Mouse (Mus musculus) lung, adult 18-20 months (tissue): ENCODE data around the gene Zbtb37.
A peak's percentile ranks its signal among the peaks of the same experiment; 100 is the strongest.
"Not testable (repeated sequence)": the region's sequence is repeated elsewhere in the genome, so short reads cannot be mapped to it uniquely, and the experiment has no call there.

Experiments used
- DNase-seq, 2 experiments: peaks; one replicate each; pipeline ENCODE4 v3.0.0; 2022; ENCODE audit warnings: mixed read lengths in 2 of 2

Zbtb37 gene

DNA sequence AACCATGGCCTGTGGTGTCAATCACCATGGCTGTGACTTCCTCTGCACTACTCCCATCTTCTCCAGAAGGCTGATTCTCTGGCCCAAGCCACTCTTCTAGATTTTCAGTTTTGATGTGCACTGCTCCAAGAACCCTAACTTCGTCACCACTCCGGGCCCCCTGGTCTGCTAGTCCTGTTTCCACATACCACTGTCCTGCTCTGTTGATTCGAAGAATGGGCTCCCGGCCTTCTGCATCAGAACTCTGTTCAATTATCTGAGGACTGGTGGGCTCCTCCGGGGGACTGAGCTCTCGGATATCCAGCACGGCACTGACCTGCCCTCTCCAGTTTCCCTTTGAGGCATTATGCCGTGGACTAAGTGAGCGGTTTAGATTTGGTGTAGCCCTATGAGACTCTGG, 2.8 kb downstream of the Zbtb37 start:
- DNase-seq, result no peak

DNA sequence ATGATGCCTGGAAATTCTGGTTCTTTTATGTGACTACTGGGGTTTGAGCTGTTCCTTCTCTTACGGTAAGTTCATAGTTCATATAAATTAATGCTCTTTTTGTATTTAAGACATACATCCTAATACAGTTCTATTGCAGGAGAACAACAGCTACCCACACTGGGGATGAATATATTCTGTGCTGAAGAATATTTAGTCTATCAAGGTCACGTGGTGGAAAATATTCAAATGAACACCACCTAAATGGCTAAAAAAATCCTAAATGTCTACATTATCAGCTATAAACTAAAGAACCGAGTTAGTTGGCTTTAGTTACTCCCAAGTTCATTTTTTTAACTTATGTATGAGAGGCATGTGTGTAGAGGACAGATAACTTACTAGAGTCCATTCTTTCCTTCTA, 4.6 kb downstream of the Zbtb37 start:
- DNase-seq, result no peak

DNA sequence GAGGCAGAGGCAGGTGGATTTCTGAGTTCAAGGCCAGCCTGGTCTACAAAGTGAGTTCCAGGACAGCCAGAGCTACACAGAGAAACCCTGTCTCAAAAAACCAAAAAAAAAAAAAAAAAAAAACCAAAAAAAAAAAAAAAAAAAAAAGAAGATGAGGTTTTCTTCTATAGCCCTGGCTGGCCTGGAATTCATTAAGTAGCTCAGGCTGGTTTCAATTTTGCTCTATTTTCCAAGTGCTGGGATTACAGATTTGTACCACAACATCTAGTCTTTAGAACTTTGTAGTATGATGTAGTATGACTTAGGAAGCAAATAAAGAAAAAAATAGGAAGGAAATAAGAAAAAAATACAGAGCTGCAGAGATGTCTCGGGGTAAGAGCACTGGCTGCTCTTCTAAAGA, 6.2 kb downstream of the Zbtb37 start:
- DNase-seq, result not testable (repeated sequence)

GRCm38 (mm10) chr1:161027196-161027595, 7.5 kb downstream of the Zbtb37 start:
- no peak for DNase-seq

DNA sequence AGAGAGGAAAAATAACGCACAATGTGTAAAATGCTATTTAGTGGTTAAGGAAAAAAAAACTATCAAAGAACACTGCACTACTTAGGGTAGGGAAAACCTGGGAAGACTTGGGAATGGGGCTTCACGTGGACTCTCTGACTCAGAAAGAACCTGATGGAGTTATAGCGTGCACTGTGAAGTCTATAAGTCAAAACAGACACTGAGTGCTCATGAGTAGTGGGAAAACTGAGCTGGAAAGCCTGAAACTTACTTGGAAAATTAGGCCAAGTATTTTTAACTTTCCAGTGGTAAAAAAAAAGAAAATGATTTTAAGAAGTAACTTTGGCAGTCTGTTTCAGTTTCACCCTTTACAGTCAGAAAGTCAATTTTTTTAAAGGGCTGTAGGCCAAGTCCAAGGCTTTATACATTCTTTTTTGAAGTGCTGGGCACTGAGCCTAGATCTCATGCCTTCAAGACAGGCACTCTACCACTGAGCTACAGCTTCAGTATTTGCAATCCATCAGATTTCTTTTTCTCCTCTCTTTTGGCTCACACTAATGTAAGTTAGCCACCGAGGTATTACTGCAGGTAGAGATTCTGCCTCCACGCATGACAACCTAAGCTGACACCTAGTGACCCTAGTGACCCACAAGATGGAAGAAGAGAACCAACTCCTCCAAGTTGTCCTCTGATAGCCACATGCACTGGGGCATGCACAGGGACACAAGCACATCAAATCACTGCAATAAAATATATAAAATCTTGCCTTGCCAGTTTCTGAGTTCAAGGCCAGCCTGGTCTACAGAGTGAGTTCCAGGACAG, 9.0 kb downstream of the Zbtb37 start:
- peak in 1 of 2 experiments; percentile 17 for DNase-seq

- DNase-seq, result no peak
Measured at GRCm38 (mm10) chr1:161020051-161020450, 14.6 kb downstream of the Zbtb37 start.

GRCm38 (mm10) chr1:161016378-161016777, 18.3 kb downstream of the Zbtb37 start:
- DNase-seq, result no peak

GRCm38 (mm10) chr1:161010436-161010835, 24.2 kb downstream of the Zbtb37 start:
- no peak for DNase-seq

- no peak for DNase-seq
Measured at GRCm38 (mm10) chr1:161008038-161008437, 26.6 kb downstream of the Zbtb37 start.

GRCm38 (mm10) chr1:161006471-161006870, 28.2 kb downstream of the Zbtb37 start:
- DNase-seq, result no peak

GRCm38 (mm10) chr1:161005526-161005925, 29.1 kb downstream of the Zbtb37 start:
- no peak for DNase-seq

DNA sequence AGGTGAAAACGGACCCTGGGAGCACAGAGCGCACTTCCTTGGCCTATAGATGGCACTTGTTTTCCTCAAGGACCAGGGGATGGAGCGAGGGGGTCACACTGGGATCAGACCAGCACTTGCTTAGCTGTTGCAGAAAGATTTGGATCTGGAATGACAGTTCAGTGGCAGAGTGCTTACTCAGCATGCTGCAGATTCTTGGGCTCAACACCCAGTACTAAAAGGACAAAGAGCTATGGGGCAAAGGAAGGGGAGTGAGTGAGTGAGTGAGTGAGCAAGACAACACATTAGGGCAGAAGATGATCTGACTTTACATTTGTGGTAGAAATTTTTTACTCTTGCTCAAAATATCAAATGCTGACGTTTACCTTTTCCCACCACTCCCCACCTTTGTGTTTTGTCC, 29.7 kb downstream of the Zbtb37 start:
- DNase-seq, result no peak

GRCm38 (mm10) chr1:160993851-160994250, 40.8 kb downstream of the Zbtb37 start:
- no peak for DNase-seq

- DNase-seq, result no peak
Measured at GRCm38 (mm10) chr1:160989395-160989794, 45.3 kb downstream of the Zbtb37 start.

GRCm38 (mm10) chr1:160986881-160987635, 47.6 kb downstream of the Zbtb37 start:
- no peak for DNase-seq

- no peak for DNase-seq
Measured at GRCm38 (mm10) chr1:160985477-160985876, 49.2 kb downstream of the Zbtb37 start.

DNA sequence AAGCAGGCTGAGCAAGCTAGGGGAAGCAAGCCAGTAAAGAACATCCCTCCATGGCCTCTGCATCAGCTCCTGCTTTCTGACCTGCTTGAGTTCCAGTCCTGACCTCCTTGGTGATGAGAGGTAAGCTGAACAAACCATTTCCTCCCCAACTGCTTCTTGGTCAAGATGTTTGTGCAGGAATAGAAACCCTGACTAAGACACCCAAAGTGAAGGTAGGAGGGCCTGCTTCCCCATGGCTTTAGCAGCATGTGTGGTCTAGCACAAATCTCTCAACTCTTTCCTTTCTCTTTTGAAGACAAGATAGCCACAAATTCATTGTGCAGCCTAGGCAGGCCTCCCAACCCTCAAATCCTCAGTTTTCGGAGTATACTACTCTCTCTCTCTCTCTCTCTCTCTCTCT, 49.9 kb downstream of the Zbtb37 start:
- not testable (repeated sequence) for DNase-seq

DNA sequence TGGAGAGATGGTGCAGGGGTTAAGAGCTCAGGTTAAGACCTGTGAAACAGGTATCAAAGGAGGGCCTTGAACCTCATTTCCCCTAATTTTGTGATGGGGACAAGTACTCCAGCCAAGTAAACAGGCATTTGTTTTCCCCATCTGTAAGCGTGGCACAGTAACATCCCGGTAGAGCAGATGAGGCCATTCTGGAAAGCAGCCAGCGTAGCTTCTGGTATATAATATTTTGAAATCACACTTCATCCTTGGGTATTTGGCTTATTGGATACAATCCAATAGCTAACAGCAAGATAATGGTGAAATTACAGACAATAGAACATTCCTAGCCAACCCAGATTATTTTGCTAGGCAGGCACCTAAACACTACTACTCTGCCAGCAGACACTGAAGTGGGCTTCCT, 51.8 kb downstream of the Zbtb37 start:
- DNase-seq, result no peak

- DNase-seq, result no peak
Measured at GRCm38 (mm10) chr1:160981337-160981736, 53.3 kb downstream of the Zbtb37 start.

- DNase-seq, result no peak
Measured at GRCm38 (mm10) chr1:160980537-160981234, 54.0 kb downstream of the Zbtb37 start.

- DNase-seq, result no peak
Measured at GRCm38 (mm10) chr1:160980021-160980420, 54.6 kb downstream of the Zbtb37 start.

- no peak for DNase-seq
Measured at GRCm38 (mm10) chr1:160978071-160978735, 56.4 kb downstream of the Zbtb37 start, which contains the start of gene Serpinc1. Serpinc1 (plus strand) TSS chr1:160978585.

DNA sequence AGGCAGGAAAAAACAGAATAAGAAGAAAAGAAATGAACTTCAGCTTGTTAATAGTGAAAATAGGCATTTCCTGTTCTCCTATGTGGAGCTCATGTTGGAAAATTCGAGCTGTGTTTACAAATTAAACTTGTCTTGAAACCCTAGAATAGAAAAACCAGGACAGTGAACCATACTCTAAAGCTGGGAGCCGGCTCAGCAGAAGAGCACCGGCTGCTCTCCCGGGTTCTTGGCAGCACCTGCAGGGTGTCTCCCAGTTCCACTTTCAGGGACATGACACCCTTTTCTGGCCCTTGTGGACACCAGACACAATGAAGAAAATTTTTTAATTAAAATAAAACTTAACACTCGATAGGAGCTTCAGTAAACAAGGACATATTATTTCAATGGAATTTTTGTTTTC, 66.0 kb downstream of the Zbtb37 start:
- no peak for DNase-seq
